Mouse (Mus musculus) erythroblast, embryonic 14.5 days (primary cell): Measurements from ENCODE around the gene Prdm16. TPM values are rescaled to one million over a fixed set of nuclear protein-coding genes. Genes with fewer than 3 reads are reported as not detected.

ENCODE experiments used
- H3K27me3 ChIP-seq: 2 replicates; pipeline ENCODE4 v1.6.1; 2012; ENCODE audit warnings: inconsistent platforms; ENCODE audit not compliant: control insufficient read depth
- H3K36me3 ChIP-seq: 2 replicates; pipeline ENCODE4 v1.6.1; 2012; ENCODE audit warnings: mild to moderate bottlenecking, inconsistent platforms; ENCODE audit not compliant: control insufficient read depth
- H3K4me1 ChIP-seq: 2 replicates; pipeline ENCODE4 v1.6.1; 2012; ENCODE audit warnings: inconsistent platforms; ENCODE audit not compliant: control insufficient read depth
- H3K4me3 ChIP-seq: replicated peaks from 2 replicates; pipeline ENCODE3; 2012; ENCODE audit warnings: moderate library complexity, mild to moderate bottlenecking, inconsistent platforms
- H3K9me3 ChIP-seq: 2 replicates; pipeline ENCODE4 v1.6.1; 2012; ENCODE audit warnings: low read length, inconsistent platforms, mixed read lengths; ENCODE audit not compliant: control insufficient read depth
- GATA1 ChIP-seq: IDR thresholded peaks from 2 replicates; pipeline ENCODE4 v1.6.1; 2012; ENCODE audit warnings: low read length, inconsistent platforms, mixed read lengths
- TAL1 ChIP-seq: IDR thresholded peaks from 3 replicates; pipeline ENCODE4 v1.6.1; 2012; ENCODE audit warnings: low read length, inconsistent platforms, mixed read lengths
- polyA plus RNA-seq: library from polyadenylated mRNA; stranded (reverse); fragments of >175 nt; gene quantifications from 2 replicates; pipeline ENCODE4 v1.2.3, GENCODE M21; 2012

Prdm16 gene
- polyA plus RNA-seq, 1 experiment: 0.12 TPM

- peaks cover 93% of the 10 kb centered on the region for H3K27me3 ChIP-seq
- TF ChIP-seq GATA1: no peak
- no peak for TF ChIP-seq TAL1
- peak overlapping the region; percentile 50 for H3K4me3 ChIP-seq
Observed at GRCm38 (mm10) chr4:154635241-154636052, 1.2 kb downstream of the Prdm16 start.

GRCm38 (mm10) chr4:154634470-154635240 lies 2.0 kb downstream of the Prdm16 start:
- TF ChIP-seq TAL1: no peak
- TF ChIP-seq GATA1: no peak
- H3K4me1 ChIP-seq: no peaks in the 10 kb centered on the region
- H3K27me3 ChIP-seq: peaks cover 90% of the 10 kb centered on the region
- H3K36me3 ChIP-seq: no peaks in the 10 kb centered on the region
- H3K4me3 ChIP-seq: peak overlapping the region; percentile 50
- peaks cover 2% of the 10 kb centered on the region; the same call in 1 of the 2 replicates for H3K9me3 ChIP-seq

More at GRCm38 (mm10) chr4:154635241-154636052, 1.2 kb downstream of the Prdm16 start:
- H3K9me3 ChIP-seq: peaks cover 2% of the 10 kb centered on the region; the same call in 1 of the 2 replicates
- H3K4me1 ChIP-seq: no peaks in the 10 kb centered on the region
- H3K36me3 ChIP-seq: no peaks in the 10 kb centered on the region

DNA sequence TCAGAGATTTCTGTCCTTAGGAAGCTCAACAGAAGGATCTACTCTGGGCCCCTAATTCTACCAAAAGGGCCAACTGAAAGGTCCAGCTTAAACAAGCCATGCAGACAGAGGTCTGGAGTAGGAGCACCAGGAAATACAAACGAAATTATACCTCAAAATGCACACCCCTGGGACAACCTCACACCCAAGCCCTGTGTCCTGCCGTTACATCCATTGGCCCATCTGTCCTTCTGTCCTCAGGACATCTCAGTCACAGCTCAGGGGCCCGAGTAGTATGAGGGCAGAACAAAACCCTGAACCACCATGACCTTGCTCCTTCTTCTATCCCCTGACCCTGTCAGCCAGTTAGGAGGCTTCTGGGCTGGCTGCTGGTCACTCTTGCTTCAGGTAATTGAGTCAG lies 2.7 kb downstream of the Prdm16 start:
- H3K9me3 ChIP-seq: peaks cover 2% of the 10 kb centered on the region; the same call in 1 of the 2 replicates
- peaks cover 87% of the 10 kb centered on the region for H3K27me3 ChIP-seq
- no peaks in the 10 kb centered on the region for H3K36me3 ChIP-seq
- H3K4me1 ChIP-seq: no peaks in the 10 kb centered on the region
- H3K4me3 ChIP-seq: no peak overlapping the region
- TF ChIP-seq GATA1: no peak
- TF ChIP-seq TAL1: no peak

DNA sequence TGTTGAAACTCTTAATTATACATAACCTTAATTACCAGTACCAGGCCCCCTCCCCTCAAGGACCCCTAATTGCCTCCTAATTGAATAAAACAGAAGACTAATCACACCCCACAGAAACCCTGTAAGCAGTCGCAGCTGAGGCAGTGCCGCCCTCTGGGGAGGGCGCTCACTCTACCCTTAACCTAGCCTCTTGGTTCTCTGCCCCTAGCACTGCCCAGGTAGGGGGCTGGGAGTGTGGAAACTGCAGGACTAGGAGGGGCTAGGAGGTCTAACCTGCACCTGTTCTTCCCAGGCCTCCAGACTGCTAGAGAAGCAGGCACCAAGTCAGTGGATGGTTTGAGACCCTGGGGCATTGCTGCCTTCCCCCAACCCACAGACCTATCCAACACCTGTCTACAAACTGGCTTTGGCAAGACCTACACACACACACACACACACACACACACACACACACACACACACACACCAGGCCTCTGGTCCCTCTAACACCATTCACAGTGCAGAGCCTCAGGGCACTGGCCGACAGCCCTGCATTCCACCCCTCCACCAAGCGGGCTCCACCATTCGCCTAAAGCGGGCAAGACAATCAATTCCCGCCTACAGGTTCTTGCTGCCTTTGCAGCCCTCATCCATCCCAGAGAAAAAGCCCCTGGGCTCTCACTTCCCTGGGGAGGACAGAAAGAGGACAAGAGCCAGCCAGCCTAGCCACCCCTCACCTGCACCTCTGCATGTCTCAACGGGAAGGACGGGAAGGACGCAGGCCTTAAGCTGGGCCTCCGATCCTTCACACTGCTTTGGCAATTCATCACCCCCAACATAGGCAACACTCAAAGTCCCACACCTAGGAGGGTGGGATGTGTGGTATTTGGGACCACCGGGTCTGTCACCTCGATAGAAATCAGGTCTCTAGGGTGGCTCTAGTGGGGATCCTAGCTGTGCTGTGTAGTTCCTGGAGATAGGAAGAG lies 3.6 kb downstream of the Prdm16 start:
- Histone ChIP-seq H3K4me3 (no peak overlapping the region), H3K27me3 (peaks cover 78% of the 10 kb centered on the region), H3K36me3 (no peaks in the 10 kb centered on the region), H3K9me3 (peaks cover 2% of the 10 kb centered on the region; the same call in 1 of the 2 replicates), H3K4me1 (no peaks in the 10 kb centered on the region; the same call in 1 of the 2 replicates)
- TF ChIP-seq GATA1: no peak
- no peak for TF ChIP-seq TAL1

GRCm38 (mm10) chr4:154630763-154631162 lies 5.9 kb downstream of the Prdm16 start:
- Histone ChIP-seq H3K27me3 (peaks cover 54% of the 10 kb centered on the region), H3K36me3 (no peaks in the 10 kb centered on the region), H3K4me1 (no peaks in the 10 kb centered on the region; the same call in 1 of the 2 replicates), H3K4me3 (no peak overlapping the region), H3K9me3 (peaks cover 2% of the 10 kb centered on the region; the same call in 1 of the 2 replicates)
- TF ChIP-seq TAL1 (no peak), GATA1 (no peak)

GRCm38 (mm10) chr4:154627419-154628142 lies 9.1 kb downstream of the Prdm16 start:
- Histone ChIP-seq H3K36me3 (no peaks in the 10 kb centered on the region), H3K27me3 (peaks cover 23% of the 10 kb centered on the region), H3K4me1 (no peaks in the 10 kb centered on the region; the same call in 1 of the 2 replicates), H3K4me3 (no peak overlapping the region), H3K9me3 (no peaks in the 10 kb centered on the region)
- no peak for TF ChIP-seq GATA1
- TF ChIP-seq TAL1: no peak

GRCm38 (mm10) chr4:154626282-154626681 lies 10.4 kb downstream of the Prdm16 start:
- Histone ChIP-seq H3K27me3 (peaks cover 13% of the 10 kb centered on the region), H3K4me1 (no peaks in the 10 kb centered on the region; the same call in 1 of the 2 replicates), H3K4me3 (no peak overlapping the region), H3K36me3 (no peaks in the 10 kb centered on the region), H3K9me3 (no peaks in the 10 kb centered on the region)
- TF ChIP-seq TAL1 (no peak), GATA1 (no peak)

DNA sequence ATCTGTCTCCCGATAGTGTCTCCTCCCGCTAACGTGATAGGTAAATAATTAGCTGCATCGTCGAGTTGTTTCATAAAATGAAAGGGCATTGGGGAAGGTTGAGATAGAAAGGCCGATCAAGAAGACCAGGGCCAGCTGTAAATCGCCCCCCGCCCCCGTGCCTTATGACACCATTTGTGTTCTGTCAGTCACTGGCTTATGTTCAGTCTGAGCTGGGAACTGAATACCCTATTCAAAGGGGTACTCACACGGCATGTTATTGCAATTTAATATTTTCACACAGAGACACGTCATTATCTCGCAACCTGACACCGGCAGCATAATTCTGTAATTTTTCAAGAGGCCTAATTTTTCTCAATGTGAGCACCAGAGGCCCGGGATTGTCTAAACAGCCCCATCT lies 11.0 kb downstream of the Prdm16 start:
- Histone ChIP-seq H3K4me3 (no peak overlapping the region), H3K4me1 (no peaks in the 10 kb centered on the region; the same call in 1 of the 2 replicates), H3K36me3 (no peaks in the 10 kb centered on the region), H3K27me3 (peaks cover 8% of the 10 kb centered on the region), H3K9me3 (no peaks in the 10 kb centered on the region)
- TF ChIP-seq TAL1 (no peak), GATA1 (no peak)
